Mouse (Mus musculus): ENCODE results near the gene Kifc1.

Gene Kifc1

GRCm38 (mm10) chr17:33890533-33891059, at the start of gene Kifc1:
TSS of gene Kifc1 (minus strand) at chr17:33890661.
- DNase-seq: peak; percentile 99 to 100

- DNase-seq: no peak
Observed at GRCm38 (mm10) chr17:33938783-33939182, 48.3 kb upstream of the Kifc1 start.

DNA sequence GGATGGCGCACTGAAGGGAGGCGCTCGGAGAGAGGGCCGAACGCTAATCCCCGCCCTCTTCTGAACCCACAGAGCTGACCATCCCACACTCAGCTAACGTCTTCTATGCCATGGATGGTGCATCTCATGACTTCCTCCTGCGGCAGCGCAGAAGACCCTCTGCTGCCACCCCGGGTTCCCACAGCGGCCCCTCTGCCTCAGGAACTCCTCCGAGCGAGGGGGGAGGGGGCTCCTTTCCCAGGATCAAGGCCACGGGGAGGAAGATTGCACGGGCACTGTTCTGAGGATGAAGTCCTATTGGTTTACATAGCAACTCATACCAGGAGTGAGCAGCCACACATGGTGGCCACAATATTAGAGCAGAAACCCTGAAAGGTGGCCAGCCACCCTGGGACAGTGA, 46.5 kb upstream of the Kifc1 start:
- no peak for DNase-seq

- DNase-seq: no peak
Observed at GRCm38 (mm10) chr17:33935422-33936055, 45.1 kb upstream of the Kifc1 start.

DNA sequence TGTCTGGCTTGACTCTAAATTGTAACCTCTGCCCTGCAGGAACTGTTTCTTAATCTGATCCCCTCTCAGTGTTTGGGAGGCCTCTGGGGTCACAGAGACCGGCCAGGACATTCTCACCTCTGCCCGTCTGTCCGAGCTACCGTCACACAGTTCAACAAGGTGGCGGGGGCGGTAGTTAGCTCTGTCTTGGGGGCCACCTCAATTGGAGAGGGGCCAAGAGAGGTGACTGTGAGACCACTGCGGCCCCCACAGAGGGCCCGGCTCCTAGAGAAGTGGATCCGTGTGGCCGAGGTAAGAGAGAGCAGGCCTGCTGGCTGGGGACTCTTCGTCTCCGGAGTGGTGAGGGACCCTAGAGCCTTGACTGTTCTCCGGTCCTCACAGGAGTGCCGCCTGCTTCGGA, 42.5 kb upstream of the Kifc1 start:
- DNase-seq: no peak

- DNase-seq: no peak
Observed at GRCm38 (mm10) chr17:33932448-33932847, 42.0 kb upstream of the Kifc1 start.

- DNase-seq: no peak
Observed at GRCm38 (mm10) chr17:33931947-33932346, 41.5 kb upstream of the Kifc1 start.

- DNase-seq: no peak
Observed at GRCm38 (mm10) chr17:33931159-33931866, 40.9 kb upstream of the Kifc1 start.

DNA sequence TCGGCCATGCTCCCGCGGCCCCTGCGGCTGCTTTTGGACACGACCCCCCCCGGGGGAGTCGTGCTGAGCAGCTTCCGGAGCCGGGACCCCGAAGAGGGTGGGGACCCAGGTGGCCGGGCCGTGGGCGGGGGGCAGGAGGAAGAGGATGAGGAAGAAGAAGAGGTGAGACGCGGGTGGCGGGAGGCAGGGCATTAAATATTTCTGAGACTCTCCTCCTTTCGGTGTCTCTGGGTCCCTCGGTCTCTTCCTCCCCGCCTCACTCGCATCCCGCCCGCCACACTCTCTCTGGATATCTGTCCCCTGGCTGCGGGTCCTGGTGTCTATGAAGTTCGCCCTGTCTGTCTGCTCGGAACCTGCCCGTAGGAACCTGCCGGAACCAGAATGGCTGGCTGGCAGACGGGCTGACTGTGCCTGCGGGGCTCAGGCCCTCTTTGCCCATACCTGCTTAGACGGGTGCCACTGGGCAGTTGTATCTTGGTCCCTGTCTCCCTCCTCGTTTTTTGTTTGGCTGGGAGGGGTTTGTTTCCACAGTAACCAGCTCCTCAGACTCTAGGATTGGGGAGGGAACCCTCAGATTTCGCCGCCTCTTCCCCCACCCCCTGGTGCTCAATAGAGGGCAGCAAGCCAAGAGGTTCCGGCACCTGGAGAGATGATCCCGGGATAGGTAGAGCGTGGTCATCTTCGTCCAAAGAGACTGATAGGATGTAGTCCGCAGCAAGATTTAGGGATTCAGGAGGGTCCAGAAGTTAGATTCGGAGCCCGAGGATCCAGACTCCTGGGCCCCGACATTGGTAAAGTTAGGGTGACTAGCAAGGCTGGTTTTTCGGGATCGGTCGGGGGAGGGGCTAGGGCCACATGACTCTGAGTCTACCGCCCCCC, 40.1 kb upstream of the Kifc1 start:
- DNase-seq: peak; percentile 67 to 74

- peak; percentile 96 to 97 for DNase-seq
Observed at GRCm38 (mm10) chr17:33929371-33930279, 39.2 kb upstream of the Kifc1 start, which contains the start of gene Rgl2. TSS of gene Rgl2 (plus strand) at chr17:33929543.

DNA sequence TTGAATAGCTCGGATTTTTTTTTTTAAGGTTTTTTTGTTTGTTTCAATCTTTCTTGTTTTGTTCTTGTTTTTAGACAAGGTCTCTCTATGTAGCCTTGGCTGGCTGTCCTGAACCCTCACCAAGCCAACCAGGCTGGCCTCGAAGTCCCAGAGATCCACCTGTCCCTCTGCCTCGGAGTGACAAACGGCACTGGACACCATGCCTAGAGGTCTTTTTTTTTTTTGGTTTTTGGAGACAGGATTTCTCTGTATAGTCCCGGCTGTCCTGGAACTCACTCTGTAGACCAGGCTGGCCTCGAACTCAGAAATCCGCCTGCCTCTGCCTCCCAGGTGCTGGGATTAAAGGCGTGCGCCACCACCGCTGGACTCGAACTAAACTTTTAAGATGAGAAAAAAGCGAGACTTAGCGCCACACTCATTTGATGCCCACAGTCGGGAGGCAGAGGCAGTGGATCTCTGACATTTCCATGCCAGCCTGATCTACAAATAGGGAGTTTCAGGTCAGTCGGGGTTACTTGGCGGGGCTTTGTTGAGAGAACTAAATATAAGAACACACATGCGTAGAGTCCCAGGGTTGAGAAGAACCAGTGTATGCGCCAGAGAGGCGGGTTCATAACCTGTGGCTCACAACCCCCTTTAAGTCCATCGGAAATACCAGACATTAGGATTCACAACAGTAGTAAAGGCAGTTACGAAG, 37.9 kb upstream of the Kifc1 start:
- peak in 1 of 2 experiments; percentile 16 for DNase-seq

- DNase-seq: peak in 1 of 2 experiments; percentile 51
Observed at GRCm38 (mm10) chr17:33926207-33926932, 35.9 kb upstream of the Kifc1 start.

DNA sequence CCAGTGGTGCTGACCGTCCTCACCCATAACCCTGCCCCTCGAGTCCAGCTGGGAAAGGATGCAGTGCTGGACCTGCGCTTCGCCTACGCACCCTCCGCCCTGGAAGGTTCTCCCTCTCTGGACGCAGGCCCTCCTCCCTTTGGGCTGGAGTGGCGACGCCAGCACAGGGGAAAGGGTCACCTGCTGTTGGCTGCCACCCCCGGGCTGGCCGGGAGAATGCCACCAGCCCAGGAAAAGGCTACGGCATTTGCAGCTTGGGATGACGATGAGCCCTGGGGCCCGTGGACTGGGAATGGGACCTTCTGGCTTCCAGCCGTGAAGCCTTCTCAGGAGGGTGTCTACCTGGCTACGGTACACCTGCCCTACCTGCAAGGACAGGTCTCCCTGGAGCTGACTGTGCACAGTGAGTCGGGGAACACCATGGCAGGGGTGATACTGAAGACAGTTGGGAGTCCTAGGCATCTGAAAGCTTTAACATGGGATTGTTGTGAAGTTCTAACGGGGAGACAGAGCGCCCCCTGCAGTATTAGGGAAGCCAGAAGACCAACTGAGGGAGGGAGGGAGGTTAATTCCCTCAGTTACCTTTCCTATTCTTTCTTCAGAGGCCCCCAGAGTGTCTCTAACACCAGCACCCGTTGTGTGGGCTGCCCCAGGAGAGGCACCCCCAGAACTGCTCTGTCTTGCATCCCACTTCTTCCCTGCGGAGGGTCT, 35.1 kb upstream of the Kifc1 start:
- no peak for DNase-seq

GRCm38 (mm10) chr17:33924577-33925283, 34.3 kb upstream of the Kifc1 start:
- peak in 1 of 2 experiments; percentile 68 for DNase-seq

DNA sequence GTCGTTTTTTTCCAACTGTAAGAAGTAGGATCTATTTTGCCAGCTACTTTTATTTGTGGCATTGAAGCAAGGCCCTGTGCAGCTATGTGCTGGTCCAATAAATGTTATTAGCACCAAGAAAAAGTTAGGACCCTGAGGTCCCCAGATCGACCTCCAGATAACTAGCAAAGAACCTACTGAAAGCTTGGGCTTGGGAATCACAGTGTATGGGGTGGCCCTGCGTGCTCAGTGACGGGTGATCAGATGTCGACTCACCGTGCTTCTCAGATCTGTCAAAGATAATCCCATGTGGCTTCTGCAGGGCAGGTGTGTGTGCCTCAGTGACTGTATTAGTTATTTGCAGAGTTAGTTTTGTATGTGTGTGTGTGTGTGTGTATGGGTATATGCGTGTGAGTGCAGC, 30.9 kb upstream of the Kifc1 start:
- DNase-seq: no peak

GRCm38 (mm10) chr17:33920282-33921097, 30.0 kb upstream of the Kifc1 start:
- DNase-seq: peak; percentile 89 to 90

DNA sequence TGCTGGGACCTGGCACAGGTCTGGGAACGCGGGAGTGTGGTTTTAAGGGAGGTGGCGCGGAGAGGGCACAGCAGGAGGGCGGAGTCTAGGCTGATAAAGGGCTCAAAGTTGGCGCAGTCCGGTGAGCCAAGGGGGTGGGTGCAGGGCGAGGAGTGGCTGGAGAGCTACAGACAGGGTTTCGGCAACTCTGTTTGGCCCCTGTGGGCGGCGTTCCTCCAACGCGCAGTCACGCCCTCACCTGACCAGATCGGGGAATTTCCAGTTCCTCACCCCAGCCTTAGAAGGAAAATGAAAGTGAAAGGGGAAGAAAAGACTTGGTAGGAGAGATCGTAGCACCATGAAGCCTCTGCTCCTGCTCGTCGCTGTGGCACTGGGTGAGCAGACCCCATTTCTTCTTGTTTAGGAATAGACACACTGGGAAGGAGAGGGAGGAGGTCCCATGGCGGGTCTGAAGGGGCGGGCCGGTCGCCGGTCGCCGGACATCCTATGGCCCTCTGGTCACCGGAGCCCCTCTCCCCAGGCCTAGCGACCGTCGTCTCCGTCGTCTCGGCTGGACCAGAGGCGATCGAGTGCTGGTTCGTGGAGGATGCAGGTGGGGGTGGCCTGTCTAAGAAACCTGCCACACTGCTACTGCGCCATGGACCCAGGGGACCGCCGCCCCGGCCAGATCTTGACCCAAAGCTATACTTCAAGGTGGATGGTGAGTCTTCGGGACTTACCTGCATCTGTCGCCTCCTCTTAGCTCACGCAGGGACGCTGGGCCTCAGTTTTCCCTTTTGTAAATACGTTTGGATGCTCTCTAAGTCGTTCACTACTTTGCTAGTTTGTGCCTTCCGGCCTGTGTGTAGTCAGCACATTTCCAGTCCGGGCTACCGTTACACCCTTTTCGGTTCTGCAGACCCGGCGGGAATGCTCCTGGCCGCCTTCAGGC, 29.2 kb upstream of the Kifc1 start:
- peak; percentile 91 to 94 for DNase-seq
